Mouse (Mus musculus): ENCODE measurements around the gene 1700057G04Rik. TPM values are rescaled to one million over a fixed set of nuclear protein-coding genes. Genes with fewer than 3 reads are reported as not detected.
A peak's percentile ranks its signal among the peaks of the same experiment; 100 is the strongest.

Gene 1700057G04Rik
- total and polyA plus RNA-seq, 2 experiments from 2014 or later, result not detected

DNA sequence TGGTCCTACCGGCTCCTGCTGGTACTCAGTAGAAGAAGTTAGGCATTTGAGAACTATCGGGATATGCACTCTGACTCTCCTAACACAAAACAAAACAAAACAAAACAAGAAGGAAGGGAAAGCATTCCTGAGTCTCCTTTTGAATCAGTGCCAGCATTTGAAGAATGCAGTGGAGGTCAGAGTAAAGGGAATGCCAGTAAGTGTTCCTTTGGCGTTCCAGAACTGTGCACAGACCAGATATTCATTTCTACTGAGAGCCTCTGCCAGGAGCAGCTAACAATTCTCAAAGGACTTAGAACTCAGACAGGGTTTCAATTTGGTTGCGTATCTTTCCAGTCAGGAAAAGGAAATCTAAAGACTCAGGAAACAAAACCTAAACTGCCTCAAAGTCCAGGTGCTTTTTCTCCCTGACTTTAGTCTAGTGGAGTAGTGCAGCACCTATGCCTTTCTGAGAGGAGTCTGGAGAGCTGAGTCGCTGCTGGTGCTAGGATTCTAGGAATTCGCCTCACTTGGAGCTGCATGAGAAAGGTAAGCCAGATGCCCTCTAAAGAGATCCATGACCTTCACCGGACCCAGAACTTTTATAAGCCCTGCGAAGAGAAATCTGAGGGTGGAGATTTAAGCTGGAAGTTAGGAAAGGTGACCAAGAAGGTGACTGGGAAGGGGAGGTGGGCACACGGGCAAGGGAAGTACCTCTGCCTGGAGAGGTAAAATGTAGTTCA, 33.5 kb upstream of the 1700057G04Rik start, which contains the start of gene Plscr2:
Plscr2 (plus strand) TSS at position 117 of the 722 bp plus-strand sequence.
- H3K4me1 ChIP-seq (ENCODE audit: control insufficient read depth, insufficient read depth), result peaks cover 16% of the 10 kb centered on the region
- ATAC-seq (ENCODE audit: insufficient read depth, low read depth) (peak; percentile 88), DNase-seq (ENCODE audit: low spot score) (peak; percentile 88)
- peak within 1 kb of the TSS; percentile 76 for H3K4me2 ChIP-seq (ENCODE audit: low read depth, low read length)
- WGBS, result 20% methylated on average over 9 of the region's 9 CpGs
- no peak for TF ChIP-seq CTCF (IDR thresholded peaks at IDR 0.05; ENCODE audit: low read depth)
- 0 out of 2 replicates have a peak, but pooled peaks have one; percentile 43 for TF ChIP-seq EP300 (IDR thresholded peaks at IDR 0.05; ENCODE audit: low read depth)
- H3K27me3 ChIP-seq (ENCODE audit: control insufficient read depth, insufficient read depth, low read length), result no peaks in the 10 kb centered on the region
- H3K4me3 ChIP-seq (ENCODE audit: low read depth, low read length), result peak within 1 kb of the TSS; percentile 43
- H3K27ac ChIP-seq (ENCODE audit: low read depth), result peak within 1 kb of the TSS; percentile 90
- no peaks in the 10 kb centered on the region for H3K9me3 ChIP-seq (replicated peaks; ENCODE audit: control insufficient read depth, low read length)
- peak within 1 kb of the TSS; percentile 70 for H3K9ac ChIP-seq (replicated peaks; ENCODE audit: low read depth, low read length)
- H3K36me3 ChIP-seq (replicated peaks; ENCODE audit: control insufficient read depth, insufficient read depth, low read length), result 0 out of 2 replicates have a peak, but pooled peaks cover 3% of the 10 kb centered on the region

DNA sequence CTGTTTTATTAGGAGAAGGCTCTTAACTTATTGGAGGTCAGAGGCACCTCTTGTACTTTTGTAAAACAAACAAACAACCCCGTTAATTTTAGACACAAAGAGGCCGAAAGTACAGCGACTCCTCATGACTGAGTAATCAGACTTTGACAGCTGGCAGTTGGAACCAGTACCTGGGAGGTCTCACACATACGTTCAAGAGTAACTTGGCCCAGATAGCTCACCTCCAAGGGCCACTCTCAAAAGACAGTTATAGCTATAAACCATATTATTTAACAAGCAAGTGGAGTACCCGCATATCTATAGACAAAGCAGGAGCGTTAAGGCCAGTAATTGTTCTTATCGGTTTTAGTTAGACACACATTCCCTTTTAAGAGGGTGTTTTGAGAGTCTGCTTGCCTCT, 32.8 kb upstream of the 1700057G04Rik start:
- Histone ChIP-seq H3K4me1 (ENCODE audit: control insufficient read depth, insufficient read depth) (peaks cover 16% of the 10 kb centered on the region), H3K27me3 (ENCODE audit: control insufficient read depth, insufficient read depth, low read length) (no peaks in the 10 kb centered on the region), H3K4me3 (ENCODE audit: low read depth, low read length) (peak overlapping the region; percentile 43), H3K9ac (replicated peaks; ENCODE audit: low read depth, low read length) (peak overlapping the region; percentile 70), H3K4me2 (ENCODE audit: low read depth, low read length) (peak overlapping the region; percentile 76), H3K27ac (ENCODE audit: low read depth) (peak overlapping the region; percentile 90), H3K9me3 (replicated peaks; ENCODE audit: control insufficient read depth, low read length) (no peaks in the 10 kb centered on the region), H3K36me3 (replicated peaks; ENCODE audit: control insufficient read depth, insufficient read depth, low read length) (0 out of 2 replicates have a peak, but pooled peaks cover 3% of the 10 kb centered on the region)
- ATAC-seq (ENCODE audit: insufficient read depth, low read depth) (no peak), DNase-seq (ENCODE audit: low spot score) (no peak)
- no peak for TF ChIP-seq CTCF (IDR thresholded peaks at IDR 0.05; ENCODE audit: low read depth)
- no peak for TF ChIP-seq EP300 (IDR thresholded peaks at IDR 0.05; ENCODE audit: low read depth)
- 30% methylated on average over 7 of the region's 7 CpGs for WGBS

DNA sequence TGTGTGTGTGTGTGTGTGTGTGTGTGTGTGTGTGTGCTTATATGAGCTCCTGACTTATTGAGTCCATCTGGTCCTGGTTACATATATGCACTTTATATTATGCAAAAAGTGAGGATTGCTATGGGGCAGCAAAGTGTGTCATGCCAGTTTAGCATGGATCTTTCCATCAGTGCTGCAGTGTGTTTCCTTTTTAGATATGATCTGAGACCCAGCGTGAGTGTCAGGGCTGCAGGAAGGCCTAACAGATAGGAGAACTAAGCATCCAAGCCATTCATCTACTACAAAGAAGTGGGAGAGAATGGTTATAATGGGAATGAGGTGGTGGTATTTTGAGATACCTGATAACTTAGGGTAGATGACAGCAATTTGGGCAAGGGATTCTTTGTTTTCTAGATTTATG, 29.1 kb upstream of the 1700057G04Rik start:
- peaks cover 8% of the 10 kb centered on the region for H3K4me1 ChIP-seq (ENCODE audit: control insufficient read depth, insufficient read depth)
- no peaks in the 10 kb centered on the region for H3K27me3 ChIP-seq (ENCODE audit: control insufficient read depth, insufficient read depth, low read length)
- no peak for ATAC-seq (ENCODE audit: insufficient read depth, low read depth)
- no peak overlapping the region for H3K9ac ChIP-seq (replicated peaks; ENCODE audit: low read depth, low read length)
- 52% methylated on average over 1 of the region's 1 CpGs for WGBS
- no peak overlapping the region for H3K4me3 ChIP-seq (ENCODE audit: low read depth, low read length)
- H3K36me3 ChIP-seq (replicated peaks; ENCODE audit: control insufficient read depth, insufficient read depth, low read length), result no peaks in the 10 kb centered on the region
- TF ChIP-seq CTCF (IDR thresholded peaks at IDR 0.05; ENCODE audit: low read depth) (no peak), EP300 (IDR thresholded peaks at IDR 0.05; ENCODE audit: low read depth) (no peak)
- no peak overlapping the region for H3K4me2 ChIP-seq (ENCODE audit: low read depth, low read length)
- no peaks in the 10 kb centered on the region for H3K9me3 ChIP-seq (replicated peaks; ENCODE audit: control insufficient read depth, low read length)
- no peak overlapping the region for H3K27ac ChIP-seq (ENCODE audit: low read depth)
- no peak for DNase-seq (ENCODE audit: low spot score)

DNA sequence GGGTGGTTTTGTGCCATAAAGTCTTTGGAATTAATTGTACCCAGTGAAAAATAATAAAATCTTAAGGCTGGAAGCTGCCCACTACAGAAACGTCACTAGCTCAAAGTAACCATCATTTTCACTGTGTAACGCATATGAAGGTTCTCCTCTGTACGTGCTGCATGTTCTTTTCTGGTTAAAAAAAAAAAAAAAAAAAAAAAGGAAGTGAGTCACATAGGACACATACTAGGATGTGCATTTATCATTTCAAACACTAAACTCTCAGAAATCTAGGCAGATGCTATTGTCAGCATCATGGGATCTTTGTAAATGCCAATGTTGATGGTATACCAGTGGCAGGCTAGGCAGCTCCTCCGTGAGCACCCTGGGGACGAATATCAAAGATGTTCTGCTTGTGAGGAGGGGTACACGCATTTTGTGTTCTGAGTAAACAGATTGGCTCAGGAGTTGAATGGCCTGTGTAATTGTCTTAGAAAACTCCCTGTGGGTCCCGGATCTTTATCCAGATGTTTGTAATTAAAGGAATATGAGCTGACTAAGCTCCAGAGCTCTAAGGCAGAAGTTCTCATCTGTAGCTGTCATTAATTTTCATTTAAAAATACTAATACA, 26.5 kb upstream of the 1700057G04Rik start:
- Histone ChIP-seq H3K4me1 (ENCODE audit: control insufficient read depth, insufficient read depth) (peaks cover 5% of the 10 kb centered on the region), H3K36me3 (replicated peaks; ENCODE audit: control insufficient read depth, insufficient read depth, low read length) (no peaks in the 10 kb centered on the region; the same call in 1 of the 2 replicates), H3K4me3 (ENCODE audit: low read depth, low read length) (no peak overlapping the region), H3K27me3 (ENCODE audit: control insufficient read depth, insufficient read depth, low read length) (no peaks in the 10 kb centered on the region), H3K9me3 (replicated peaks; ENCODE audit: control insufficient read depth, low read length) (no peaks in the 10 kb centered on the region), H3K4me2 (ENCODE audit: low read depth, low read length) (no peak overlapping the region), H3K9ac (replicated peaks; ENCODE audit: low read depth, low read length) (no peak overlapping the region), H3K27ac (ENCODE audit: low read depth) (no peak overlapping the region)
- TF ChIP-seq EP300 (IDR thresholded peaks at IDR 0.05; ENCODE audit: low read depth) (no peak), CTCF (IDR thresholded peaks at IDR 0.05; ENCODE audit: low read depth) (no peak)
- 65% methylated on average over 7 of the region's 7 CpGs for WGBS
- ATAC-seq (ENCODE audit: insufficient read depth, low read depth) (no peak), DNase-seq (ENCODE audit: low spot score) (no peak)

DNA sequence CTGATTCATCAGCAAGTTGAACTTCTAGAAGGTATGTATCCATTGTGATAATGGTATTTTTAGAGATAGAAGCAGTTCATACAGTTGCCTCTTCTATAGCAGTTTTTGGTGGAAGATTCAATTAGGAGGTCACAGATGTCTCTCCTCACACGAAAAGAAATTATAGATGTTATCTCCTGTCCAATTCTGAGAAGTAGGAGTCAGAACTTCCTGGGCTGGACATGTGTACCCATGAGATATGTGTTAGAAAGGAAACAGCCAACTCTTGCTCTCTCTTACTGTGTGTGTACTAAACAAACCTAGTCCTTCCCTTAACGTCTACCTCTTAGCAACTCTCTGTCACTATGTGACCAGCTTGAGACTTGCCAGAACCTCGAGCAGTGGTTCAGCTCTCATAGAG, 19.5 kb upstream of the 1700057G04Rik start:
- Histone ChIP-seq H3K4me1 (ENCODE audit: control insufficient read depth, insufficient read depth) (no peaks in the 10 kb centered on the region; the same call in 1 of the 2 replicates), H3K4me2 (ENCODE audit: low read depth, low read length) (no peak overlapping the region), H3K27ac (ENCODE audit: low read depth) (no peak overlapping the region), H3K36me3 (replicated peaks; ENCODE audit: control insufficient read depth, insufficient read depth, low read length) (peaks cover 31% of the 10 kb centered on the region), H3K9ac (replicated peaks; ENCODE audit: low read depth, low read length) (no peak overlapping the region), H3K27me3 (ENCODE audit: control insufficient read depth, insufficient read depth, low read length) (no peaks in the 10 kb centered on the region), H3K9me3 (replicated peaks; ENCODE audit: control insufficient read depth, low read length) (no peaks in the 10 kb centered on the region), H3K4me3 (ENCODE audit: low read depth, low read length) (no peak overlapping the region)
- 40% methylated on average over 3 of the region's 3 CpGs for WGBS
- TF ChIP-seq EP300 (IDR thresholded peaks at IDR 0.05; ENCODE audit: low read depth), result no peak
- no peak for TF ChIP-seq CTCF (IDR thresholded peaks at IDR 0.05; ENCODE audit: low read depth)
- ATAC-seq (ENCODE audit: insufficient read depth, low read depth), result no peak
- no peak for DNase-seq (ENCODE audit: low spot score)
